Mouse (Mus musculus) left cerebral cortex, adult 2 months (tissue): Measurements from ENCODE around the gene Ccdc189. TPM values are rescaled to one million over a fixed set of nuclear protein-coding genes. Genes with fewer than 3 reads are reported as not detected.

Source experiments
- DNase-seq, 2 experiments: peaks; one replicate each; pipeline ENCODE4 v3.0.0; 2021 to 2022; ENCODE audit warnings: low spot score in 2 of 2, mixed read lengths in 1 of 2; ENCODE audit errors: extremely low spot score in 1 of 2
- H3K27ac ChIP-seq: fragments of 200-600 bp; 2 replicates; pipeline ENCODE4 v1.8.1; 2022
- H3K4me3 ChIP-seq: fragments of 200-600 bp; 2 replicates; pipeline ENCODE4 v1.8.1; 2022
- CTCF ChIP-seq: fragments of 200-600 bp; IDR thresholded peaks from 2 replicates; pipeline ENCODE4 v1.8.1; 2022; ENCODE audit warnings: antibody characterized with exemption, mild to moderate bottlenecking, moderate library complexity
- intact Hi-C: fragments of 180-260 bp; cut with DNase I; formaldehyde crosslinking; loops from one replicate; pipeline ENCODE4 v1.15.1; 2025
- total RNA-seq, 2 experiments: library from RNA; stranded (reverse); gene quantifications; 2 replicates each; pipeline ENCODE4 v1.2.3; 2021

Gene Ccdc189
- total RNA-seq, 2 experiments from 2014 or later = 9.4 to 10.8 TPM

GRCm38 (mm10) chr7:127614511-127614890, 26.1 kb upstream of the Ccdc189 start:
- H3K27ac ChIP-seq = peak overlapping the region; percentile 91
- no peak for TF ChIP-seq CTCF
- DNase-seq = peak in 1 of 2 experiments; percentile 47
- intact Hi-C loops = no loop called here
- peak overlapping the region; percentile 98 for H3K4me3 ChIP-seq

DNA sequence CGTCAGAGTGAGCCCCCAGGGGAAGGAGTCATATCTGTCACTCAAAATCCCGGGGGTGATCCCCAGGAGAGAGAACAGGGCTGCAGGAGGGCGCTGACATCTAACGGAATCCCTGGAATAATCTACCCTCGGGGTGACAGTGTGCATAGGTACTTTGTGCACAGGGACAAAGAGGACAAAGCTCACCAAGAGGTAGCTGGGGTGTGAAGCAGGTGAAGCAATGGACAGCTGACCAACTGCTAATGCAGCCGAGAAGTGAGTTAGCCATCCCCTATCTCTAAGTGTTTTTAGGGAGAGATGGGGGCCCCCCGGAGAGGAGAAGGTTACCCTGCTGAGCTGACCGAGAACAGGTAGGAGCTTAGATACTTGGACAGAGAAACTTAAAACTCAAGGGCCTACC, 25.7 kb upstream of the Ccdc189 start:
- Histone ChIP-seq H3K4me3 (peak overlapping the region; percentile 98), H3K27ac (peak overlapping the region; percentile 91; the same call in 1 of the 2 replicates)
- intact Hi-C loops = no loop called here
- no peak for DNase-seq
- no peak for TF ChIP-seq CTCF

GRCm38 (mm10) chr7:127613501-127613900, 25.1 kb upstream of the Ccdc189 start:
- DNase-seq = no peak
- no peak overlapping the region; the same call in 1 of the 2 replicates for H3K4me3 ChIP-seq
- TF ChIP-seq CTCF = no peak
- intact Hi-C loops = no loop called here
- no peak overlapping the region for H3K27ac ChIP-seq

- intact Hi-C loops = no loop called here
- no peak for DNase-seq
- Histone ChIP-seq H3K4me3 (no peak overlapping the region), H3K27ac (no peak overlapping the region)
- no peak for TF ChIP-seq CTCF
Observed at GRCm38 (mm10) chr7:127611561-127611960, 23.2 kb upstream of the Ccdc189 start.

DNA sequence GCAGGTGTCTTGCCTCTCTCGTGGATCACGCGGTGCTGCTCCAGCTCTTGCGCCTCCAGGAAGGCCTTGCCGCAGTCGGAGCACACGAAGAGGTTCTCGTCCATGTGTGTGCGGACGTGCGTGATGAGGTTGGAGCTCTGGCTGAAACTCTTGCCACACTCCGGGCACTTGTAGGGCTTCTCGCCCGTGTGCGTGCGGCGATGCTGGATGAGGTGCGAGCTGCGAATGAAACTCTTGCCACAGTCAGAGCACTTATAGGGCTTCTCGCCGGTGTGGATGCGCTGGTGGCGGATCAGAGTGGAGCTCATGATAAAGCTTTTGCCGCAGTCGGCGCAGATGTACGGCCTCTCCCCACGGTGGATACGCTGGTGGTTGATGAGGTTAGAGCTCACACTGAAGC, 22.6 kb upstream of the Ccdc189 start:
- Histone ChIP-seq H3K27ac (no peak overlapping the region), H3K4me3 (no peak overlapping the region)
- DNase-seq = no peak
- intact Hi-C loops = no loop called here
- no peak for TF ChIP-seq CTCF

DNA sequence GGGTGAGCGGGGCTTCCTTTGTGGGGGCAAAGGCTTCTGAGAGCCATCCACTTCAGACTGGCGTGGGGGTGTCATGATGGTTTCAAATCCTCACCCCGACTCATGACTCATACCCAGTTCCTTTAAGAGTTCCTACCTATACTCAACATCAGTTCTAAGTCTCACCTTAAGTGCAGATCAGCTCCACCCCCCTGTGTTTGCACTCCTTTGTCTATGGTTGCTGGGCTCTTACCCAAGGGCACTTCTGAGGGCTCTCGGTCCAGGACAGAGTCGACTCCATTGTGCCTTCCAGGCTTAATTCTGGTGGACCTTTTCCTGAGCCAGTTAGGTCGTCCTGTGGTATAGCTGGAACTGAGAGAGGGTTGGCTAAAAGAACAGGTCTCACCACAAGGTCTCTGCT, 18.8 kb upstream of the Ccdc189 start:
- no peak for TF ChIP-seq CTCF
- no peak for DNase-seq
- intact Hi-C loops = no loop called here
- Histone ChIP-seq H3K27ac (no peak overlapping the region), H3K4me3 (no peak overlapping the region)

GRCm38 (mm10) chr7:127604256-127604655, 15.9 kb upstream of the Ccdc189 start:
- intact Hi-C loops = no loop called here
- no peak for TF ChIP-seq CTCF
- H3K27ac ChIP-seq = no peak overlapping the region
- H3K4me3 ChIP-seq = no peak overlapping the region
- DNase-seq = no peak

GRCm38 (mm10) chr7:127602903-127603302, 14.5 kb upstream of the Ccdc189 start:
- no peak for DNase-seq
- intact Hi-C loops = no loop called here
- TF ChIP-seq CTCF = no peak
- no peak overlapping the region for H3K27ac ChIP-seq
- no peak overlapping the region for H3K4me3 ChIP-seq

GRCm38 (mm10) chr7:127601735-127602134, 13.3 kb upstream of the Ccdc189 start:
- intact Hi-C loops = no loop called here
- TF ChIP-seq CTCF = no peak; the same call in 1 of the 2 replicates
- H3K27ac ChIP-seq = no peak overlapping the region
- no peak for DNase-seq
- no peak overlapping the region for H3K4me3 ChIP-seq

GRCm38 (mm10) chr7:127600612-127601011, 12.2 kb upstream of the Ccdc189 start:
- intact Hi-C loops = no loop called here
- TF ChIP-seq CTCF = no peak
- no peak overlapping the region for H3K4me3 ChIP-seq
- no peak for DNase-seq
- H3K27ac ChIP-seq = no peak overlapping the region

DNA sequence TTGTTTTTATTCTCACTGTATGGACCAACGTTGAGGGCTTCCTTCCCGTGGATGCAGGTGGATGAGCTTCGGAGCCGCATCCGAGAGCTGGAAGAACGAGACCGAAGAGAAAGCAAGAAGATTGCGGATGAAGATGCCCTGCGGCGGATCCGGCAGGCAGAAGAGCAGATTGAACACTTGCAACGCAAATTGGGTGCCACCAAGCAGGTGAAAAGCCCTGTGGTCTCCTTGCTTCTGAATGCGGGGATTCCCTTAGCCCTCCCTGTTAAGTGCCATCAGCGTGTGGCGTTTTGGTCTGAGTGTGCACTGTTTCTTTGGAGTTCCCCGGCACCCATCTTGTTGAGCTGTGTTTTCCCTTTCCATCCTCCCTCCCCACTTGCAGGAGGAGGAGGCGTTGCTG, 8.4 kb upstream of the Ccdc189 start:
- Histone ChIP-seq H3K4me3 (no peak overlapping the region), H3K27ac (no peak overlapping the region)
- intact Hi-C loops = no loop called here
- no peak for DNase-seq
- no peak for TF ChIP-seq CTCF

DNA sequence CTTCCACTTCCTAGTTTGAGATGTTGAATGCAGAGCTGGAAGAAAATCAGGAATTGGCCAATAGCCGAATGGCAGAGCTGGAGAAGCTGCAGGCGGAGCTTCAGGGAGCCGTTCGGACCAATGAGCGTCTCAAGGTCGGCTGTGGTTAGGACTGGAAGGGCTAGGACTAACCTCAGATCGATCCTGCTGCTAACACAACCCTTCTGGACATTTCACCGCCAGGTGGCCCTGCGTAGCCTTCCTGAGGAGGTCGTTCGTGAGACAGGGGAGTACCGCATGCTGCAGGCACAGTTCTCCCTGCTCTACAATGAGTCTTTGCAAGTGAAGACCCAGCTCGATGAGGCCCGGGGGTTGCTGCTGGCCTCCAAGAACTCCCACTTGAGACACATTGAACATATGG, 4.2 kb upstream of the Ccdc189 start:
- DNase-seq = no peak
- TF ChIP-seq CTCF = no peak
- intact Hi-C loops = no loop called here
- no peak overlapping the region for H3K27ac ChIP-seq
- no peak overlapping the region for H3K4me3 ChIP-seq

DNA sequence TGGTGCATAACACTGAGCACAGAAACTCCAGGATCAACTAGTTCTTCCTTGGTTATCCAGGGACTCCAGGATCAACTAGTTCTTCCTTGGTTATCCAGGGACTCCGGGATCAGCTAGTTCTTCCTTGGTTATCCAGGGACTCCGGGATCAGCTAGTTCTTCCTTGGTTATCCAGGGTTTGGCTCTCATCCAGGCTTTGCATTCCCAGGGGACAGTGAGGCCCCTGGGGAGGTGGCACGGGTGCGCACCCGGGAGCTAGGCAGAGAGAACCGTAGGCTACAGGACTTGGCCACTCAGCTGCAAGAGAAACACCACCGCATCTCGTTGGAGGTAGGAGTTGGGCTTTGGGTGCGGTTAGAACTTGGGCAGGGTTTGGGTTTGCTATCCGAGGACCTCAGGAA, 2.7 kb upstream of the Ccdc189 start:
- Histone ChIP-seq H3K4me3 (no peak overlapping the region), H3K27ac (no peak overlapping the region)
- DNase-seq = no peak
- intact Hi-C loops = no loop called here
- no peak for TF ChIP-seq CTCF

- peak overlapping the region; percentile 91 for H3K4me3 ChIP-seq
- intact Hi-C loops = loop anchor here (2.0 kb wide), 1 partner anchor 77 kb away; no protein-coding TSS in a partner anchor
- TF ChIP-seq CTCF = no peak
- DNase-seq = no peak
- H3K27ac ChIP-seq = no peak overlapping the region
Observed at GRCm38 (mm10) chr7:127589637-127590036, 1.2 kb upstream of the Ccdc189 start.
